17 mouse cellular contexts compared by ENCODE assay signal in genomic region chr8:99190643-99191042, GRCm38 (mm10).
A peak's percentile ranks its signal among the peaks of the same experiment; 100 is the strongest.
DNase-seq lines count a peak whose midpoint lies in the region; TF ChIP-seq lines count a peak whose summit lies in the region.
"Had no signal": no experiment of that assay in that cellular context is flagged by ENCODE, and none has a peak within 500 bp of the region (broad histone marks: within the 10 kb centered on the region; RNA-seq: fewer than 3 reads in every experiment).

No protein-coding gene starts in this region.

- no peaks in the 10 kb centered on the region for H3K27me3 ChIP-seq in MEL (ENCODE audit: control insufficient read depth in 1 of 2, insufficient read depth in 2 of 2, low read length in 2 of 2)
- H3K27me3 ChIP-seq: CH12.LX, Patski had no signal

- H3K4me3 ChIP-seq in MEL (ENCODE audit: control insufficient read depth in 1 of 2, insufficient read depth in 1 of 2, low read depth in 2 of 2, low read length in 2 of 2), result no peak overlapping the region

- no peak for TF ChIP-seq RAD21 in MEL (IDR thresholded peaks at IDR 0.05; ENCODE audit: low read depth, low read length)

- no peaks in the 10 kb centered on the region for H3K79me2 ChIP-seq in MEL (ENCODE audit: control insufficient read depth, insufficient read depth, low read length, poor library complexity)

- no peak for TF ChIP-seq CTCF in MEL (IDR thresholded peaks at IDR 0.05 in 2 of 3, conservative IDR thresholded peaks at IDR 0.05 in 1 of 3; ENCODE audit: control insufficient read depth in 1 of 3, insufficient read depth in 1 of 3, low read depth in 2 of 3, low read length in 3 of 3, poor library complexity in 1 of 3, severe bottlenecking in 1 of 3)

- peak; percentile 43 for DNase-seq in MEL (ENCODE audit: low read depth, low spot score)
- no peak for DNase-seq in gastrocnemius, postnatal 10 days
- DNase-seq: adrenal gland, adult 2 months; adrenal gland, adult 8-10 months; adrenal gland, postnatal 10 days; adrenal gland, postnatal 14 days; adrenal gland, postnatal 25 days; adrenal gland, postnatal 36 days; B cell, adult 2 months; cerebellum, adult 11 months; cerebellum, adult 11-12 months; cerebellum, adult 18-20 months; cerebellum, adult 2 months; cerebellum, adult 8-10 months had no signal

- H3K4me1 ChIP-seq in MEL (ENCODE audit: control insufficient read depth in 1 of 2, insufficient read depth in 2 of 2, low read length in 2 of 2), result peaks cover 3 to 7% of the 10 kb centered on the region in 2 experiments; a peak in 3 of 4 replicates

- H3K27ac ChIP-seq in MEL (ENCODE audit: control insufficient read depth, low read depth, low read length), result no peak overlapping the region

- peak; percentile 85 to 87 for TF ChIP-seq EP300 in MEL (IDR thresholded peaks at IDR 0.05; ENCODE audit: low read depth in 1 of 2, low read length in 2 of 2)

- H3K9ac ChIP-seq in MEL (ENCODE audit: control insufficient read depth, low read depth, low read length, poor library complexity, severe bottlenecking), result no peak overlapping the region

- TF ChIP-seq POLR2A in MEL (IDR thresholded peaks at IDR 0.05; ENCODE audit: control insufficient read depth in 1 of 2, insufficient read depth in 1 of 2, low read depth in 1 of 2, low read length in 2 of 2, poor library complexity in 1 of 2), result no peak

- no peaks in the 10 kb centered on the region for H3K9me3 ChIP-seq in MEL (replicated peaks; ENCODE audit: insufficient read depth, low read length)

- peaks cover 0 to 16% of the 10 kb centered on the region in 2 experiments; a peak in 2 of 4 replicates for H3K36me3 ChIP-seq in MEL (ENCODE audit: control insufficient read depth in 1 of 2, insufficient read depth in 2 of 2, low read length in 2 of 2)
- H3K36me3 ChIP-seq: G1E had no signal

TF ChIP-seq in MEL, 35 proteins besides CTCF, POLR2A, EP300 and RAD21:
- TF ChIP-seq RCOR1 (IDR thresholded peaks at IDR 0.05; ENCODE audit: low read depth, low read length) (peak; percentile 86), MAZ (IDR thresholded peaks at IDR 0.05; ENCODE audit: low read depth, low read length) (no peak), ETS1 (IDR thresholded peaks at IDR 0.05; ENCODE audit: low read depth, low read length) (peak; percentile 85), TCF12 (IDR thresholded peaks at IDR 0.05; ENCODE audit: low read depth, low read length) (peak; percentile 91), TAL1 (IDR thresholded peaks at IDR 0.05; ENCODE audit: low read length) (peak; percentile 13; the same call in 1 of the 2 replicates), MAFK (IDR thresholded peaks at IDR 0.05; ENCODE audit: borderline replicate concordance, low read depth, low read length) (0 out of 2 replicates have a peak, but pooled peaks have one; percentile 35), GATA1 (IDR thresholded peaks at IDR 0.05; ENCODE audit: low read depth, low read length) (peak; percentile 78), POLR2AphosphoS2 (IDR thresholded peaks at IDR 0.05; ENCODE audit: low read length) (no peak)
